Mouse (Mus musculus) heart, postnatal 36 days (tissue): ENCODE data around the gene Proser1. TPM values are rescaled to one million over a fixed set of nuclear protein-coding genes. Genes with fewer than 3 reads are reported as not detected.
A peak's percentile ranks its signal among the peaks of the same experiment; 100 is the strongest.

Source experiments
- DNase-seq, 2 experiments: peaks; one replicate each; pipeline ENCODE4 v3.0.0; 2021 to 2022
- intact Hi-C: fragments of 180-260 bp; cut with DNase I; formaldehyde crosslinking; loops from one replicate; pipeline ENCODE4 v1.15.1; 2025
- total RNA-seq, 2 experiments: library from RNA; stranded (reverse); gene quantifications; 2 replicates each; pipeline ENCODE4 v1.2.3; 2021

Proser1 gene
- total RNA-seq, 2 experiments from 2014 or later = 7.6 to 11.0 TPM

GRCm38 (mm10) chr3:53525737-53526136, 62.3 kb downstream of the Proser1 start:
- DNase-seq = peak; percentile 41 to 60
- intact Hi-C loops = loop anchor here (5.0 to 10.0 kb wide), 3 partner anchors 132 to 789 kb away; partner anchors contain the start of gene Frem2

- intact Hi-C loops = no loop called here
- no peak for DNase-seq
These were observed 66.8 kb downstream of the Proser1 start for GRCm38 (mm10) chr3:53530305-53530704.

Other genes starting within 250 kb of the Proser1 start
- 1 to 10 TPM; 5.5 to 6.6 TPM for gene Nhlrc3, start 334 bp upstream of the Proser1 start, total RNA-seq
- not detected for gene Stoml3, start 25.0 kb downstream of the Proser1 start, total RNA-seq
- gene Frem2, start 193.7 kb downstream of the Proser1 start, total RNA-seq = 10 to 100 TPM in 1 of 2 experiments, 1 to 10 TPM in 1; 6.2 to 10.1 TPM